Mouse (Mus musculus): ENCODE data around the gene Rgl2.
"Not testable (repeated sequence)": the region's sequence is repeated elsewhere in the genome, so short reads cannot be mapped to it uniquely, and the experiment has no call there.

Gene Rgl2

GRCm38 (mm10) chr17:33929371-33930279 is at the start of gene Rgl2:
TSS of gene Rgl2 (plus strand) at chr17:33929543.
- DNase-seq (ENCODE audit: extremely low spot score, low spot score) = peak; percentile 98

- DNase-seq (ENCODE audit: extremely low spot score, low spot score) = not testable (repeated sequence)
These were observed 45.0 kb upstream of the Rgl2 start for GRCm38 (mm10) chr17:33884320-33884719.

GRCm38 (mm10) chr17:33887802-33888201 is 41.5 kb upstream of the Rgl2 start:
- DNase-seq (ENCODE audit: extremely low spot score, low spot score) = not testable (repeated sequence)

DNA sequence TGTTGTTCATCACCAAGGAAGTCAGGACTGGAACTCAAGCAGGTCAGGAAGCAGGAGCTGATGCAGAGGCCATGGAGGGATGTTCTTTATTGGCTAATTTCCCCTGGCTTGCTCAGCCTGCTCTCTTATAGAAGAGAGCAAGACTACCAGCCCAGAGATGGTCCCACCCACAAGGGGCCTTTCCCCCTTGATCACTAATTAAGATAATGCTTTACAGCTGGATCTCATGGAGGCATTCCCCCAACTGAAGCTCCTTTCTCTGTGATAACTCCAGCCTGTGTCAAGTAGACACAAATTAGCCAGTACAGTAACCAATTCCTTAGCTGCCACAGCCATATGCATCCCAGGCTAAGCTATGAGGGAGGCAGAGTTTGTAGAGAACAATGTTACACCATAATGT is 41.1 kb upstream of the Rgl2 start:
- DNase-seq (ENCODE audit: extremely low spot score, low spot score) = not testable (repeated sequence)

DNA sequence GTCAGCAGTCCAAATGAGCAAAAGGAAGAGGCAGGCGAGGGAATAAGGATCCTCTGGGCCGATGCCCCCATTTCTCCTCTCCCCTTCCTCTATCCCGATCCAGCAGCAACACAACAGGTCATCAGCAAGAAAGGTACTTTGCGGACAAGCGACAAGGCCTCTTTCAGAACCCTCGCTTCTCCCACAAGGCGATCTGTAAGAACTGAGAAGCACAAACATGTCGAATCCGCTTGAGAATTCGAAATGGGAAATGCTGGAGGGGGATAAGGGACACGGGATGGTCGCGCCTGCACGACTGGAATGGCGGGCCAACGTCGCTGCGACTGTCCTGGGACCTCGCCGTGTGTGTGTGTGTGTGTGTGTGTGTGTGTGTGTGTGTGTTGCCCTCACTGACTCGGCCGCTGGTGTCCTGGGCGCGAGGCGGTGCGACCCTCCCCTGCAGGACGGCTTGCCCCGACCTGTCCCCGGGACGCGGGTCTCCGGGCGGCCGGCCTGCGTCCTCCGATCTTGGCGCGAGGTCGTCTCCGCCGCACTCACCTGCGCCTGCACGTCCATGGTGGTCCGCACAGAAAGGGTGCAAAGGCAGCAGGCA is 39.3 kb upstream of the Rgl2 start:
- DNase-seq (ENCODE audit: extremely low spot score, low spot score) = not testable (repeated sequence)

- peak; percentile 100 for DNase-seq (ENCODE audit: extremely low spot score, low spot score)
These were observed 38.7 kb upstream of the Rgl2 start, which contains the start of gene Kifc1 for GRCm38 (mm10) chr17:33890533-33891059. TSS of gene Kifc1 (minus strand) at chr17:33890661.

DNA sequence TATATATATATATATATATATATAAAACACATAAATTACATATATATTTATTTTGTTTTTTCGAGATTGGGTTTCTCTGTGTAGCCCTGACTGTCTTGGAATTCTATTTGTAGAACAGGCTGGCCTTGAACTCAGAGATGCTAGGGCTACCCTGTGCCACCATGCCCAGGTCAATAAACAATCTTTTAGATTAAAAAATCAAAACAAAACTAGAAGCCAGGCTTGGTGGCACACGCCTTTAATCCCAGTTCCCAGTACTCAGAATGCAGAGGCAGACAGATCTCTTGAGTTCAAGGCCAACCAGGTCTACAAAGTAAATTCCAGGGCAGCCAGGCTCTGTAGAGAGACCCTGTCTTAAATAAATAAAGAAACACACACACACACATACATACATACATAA is 38.0 kb upstream of the Rgl2 start:
- no peak for DNase-seq (ENCODE audit: extremely low spot score, low spot score)

- DNase-seq (ENCODE audit: extremely low spot score, low spot score) = not testable (repeated sequence)
These were observed 37.5 kb upstream of the Rgl2 start for GRCm38 (mm10) chr17:33891892-33892291.

- DNase-seq (ENCODE audit: extremely low spot score, low spot score) = no peak
These were observed 36.9 kb upstream of the Rgl2 start for GRCm38 (mm10) chr17:33892429-33892828.

DNA sequence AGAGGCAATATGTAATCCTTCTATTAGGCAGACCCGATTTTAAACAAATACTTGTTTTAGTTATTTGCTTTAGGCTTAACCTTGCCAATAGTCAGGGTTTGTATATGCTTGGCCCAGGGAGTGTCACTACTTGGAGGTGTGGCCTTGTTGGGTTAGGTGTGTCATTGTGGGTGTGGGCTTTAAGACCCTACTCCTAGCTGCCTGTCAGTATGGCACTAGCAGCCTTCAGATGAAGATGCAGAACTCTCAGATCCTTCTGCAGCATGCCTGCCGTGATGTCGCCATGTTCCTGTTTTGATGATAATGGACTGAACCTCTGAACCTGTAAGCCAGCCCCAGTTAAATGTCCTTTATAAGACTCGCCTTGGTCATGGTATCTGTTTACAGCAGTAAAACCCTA is 36.3 kb upstream of the Rgl2 start:
- not testable (repeated sequence) for DNase-seq (ENCODE audit: extremely low spot score, low spot score)

- no peak for DNase-seq (ENCODE audit: extremely low spot score, low spot score)
These were observed 32.1 kb upstream of the Rgl2 start for GRCm38 (mm10) chr17:33897114-33897794.

DNA sequence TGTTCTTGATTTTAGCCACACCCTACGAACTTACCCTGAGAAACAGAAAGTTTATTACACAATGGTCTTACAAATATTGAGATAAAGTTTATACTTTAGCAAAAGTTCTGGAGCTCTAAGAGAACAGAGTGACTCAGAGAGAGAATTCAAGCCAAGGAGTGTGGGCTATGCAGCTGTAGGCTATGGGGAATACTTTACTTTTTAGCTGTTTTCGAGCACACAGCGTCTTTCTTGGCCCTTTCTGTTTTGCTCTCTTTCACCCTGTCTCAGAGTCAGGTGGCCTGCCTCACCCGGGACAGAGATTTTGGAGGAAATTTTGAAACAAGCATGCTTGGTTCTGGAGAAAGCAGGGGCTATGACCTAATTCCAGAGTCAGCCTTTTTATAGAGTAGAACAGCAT is 31.1 kb upstream of the Rgl2 start:
- not testable (repeated sequence) for DNase-seq (ENCODE audit: extremely low spot score, low spot score)

DNA sequence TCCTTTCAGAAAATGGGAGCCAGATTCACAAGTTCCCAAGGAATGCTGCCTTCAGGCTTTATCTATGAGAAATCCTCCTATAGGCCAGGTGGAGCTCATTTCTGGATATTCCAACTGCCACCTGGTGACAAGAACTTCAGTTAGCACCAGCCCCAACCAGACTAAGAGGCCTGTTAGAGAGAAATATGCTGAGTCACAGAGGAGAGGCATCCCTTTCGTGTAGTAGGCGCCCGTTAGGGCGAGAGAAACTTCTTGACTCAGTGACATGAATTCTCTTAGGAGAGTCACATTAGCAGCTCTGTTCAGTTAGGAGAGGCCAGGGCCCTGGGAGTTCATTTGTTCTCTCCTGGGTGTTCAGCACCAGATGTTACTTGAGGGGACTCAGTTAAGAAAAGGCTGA is 29.7 kb upstream of the Rgl2 start:
- no peak for DNase-seq (ENCODE audit: extremely low spot score, low spot score)

GRCm38 (mm10) chr17:33900281-33900988 is 28.9 kb upstream of the Rgl2 start:
- DNase-seq (ENCODE audit: extremely low spot score, low spot score) = no peak

DNA sequence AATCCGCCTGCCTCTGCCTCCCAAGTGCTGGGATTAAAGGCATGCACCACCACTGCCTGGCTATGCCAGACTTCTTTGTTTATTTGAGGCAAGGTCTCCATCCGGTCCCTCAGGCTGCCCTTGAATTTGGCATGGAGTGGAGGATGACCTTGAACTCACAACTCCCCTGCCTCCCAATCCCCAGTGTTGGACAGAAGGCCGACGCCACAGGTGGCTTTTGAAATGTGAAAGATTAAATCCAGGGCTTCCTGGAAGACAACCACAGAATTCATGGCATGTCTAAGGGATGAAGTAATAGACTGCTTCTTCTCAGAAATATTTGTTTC is 28.4 kb upstream of the Rgl2 start:
- no peak for DNase-seq (ENCODE audit: extremely low spot score, low spot score)

GRCm38 (mm10) chr17:33901653-33902052 is 27.7 kb upstream of the Rgl2 start:
- DNase-seq (ENCODE audit: extremely low spot score, low spot score) = no peak

GRCm38 (mm10) chr17:33902079-33902478 is 27.3 kb upstream of the Rgl2 start:
- DNase-seq (ENCODE audit: extremely low spot score, low spot score) = no peak

GRCm38 (mm10) chr17:33902491-33902890 is 26.9 kb upstream of the Rgl2 start:
- DNase-seq (ENCODE audit: extremely low spot score, low spot score) = no peak

GRCm38 (mm10) chr17:33903911-33904651 is 25.3 kb upstream of the Rgl2 start:
- DNase-seq (ENCODE audit: extremely low spot score, low spot score) = not testable (repeated sequence)

- DNase-seq (ENCODE audit: extremely low spot score, low spot score) = not testable (repeated sequence)
These were observed 24.5 kb upstream of the Rgl2 start, which contains the start of gene Platr17 for GRCm38 (mm10) chr17:33904835-33905234. TSS of gene Platr17 (plus strand) at chr17:33905135.
